Mouse (Mus musculus) CD4-positive, CD25-positive, alpha-beta regulatory T cell, adult 4 months (primary cell): ENCODE results near the gene Gm26938. TPM values are rescaled to one million over a fixed set of nuclear protein-coding genes. Genes with fewer than 3 reads are reported as not detected.

Source experiments
- ATAC-seq: one replicate; pipeline ENCODE4 v1.8.0; 2017
- polyA plus RNA-seq, 2 experiments: library from polyadenylated mRNA; unstranded; fragments of 100-300 nt; shearing (Covaris generic); gene quantifications; one replicate each; pipeline ENCODE4 v1.2.1; 2017

Gm26938 gene
- polyA plus RNA-seq, 2 experiments from 2014 or later: not detected

GRCm38 (mm10) chr5:139813963-139814381, 12.2 kb downstream of the Gm26938 start:
- ATAC-seq: no peak

- ATAC-seq: no peak
Observed at GRCm38 (mm10) chr5:139813126-139813490, 13.1 kb downstream of the Gm26938 start.

GRCm38 (mm10) chr5:139812398-139813125, 13.6 kb downstream of the Gm26938 start:
- ATAC-seq: no peak

- no peak for ATAC-seq
Observed at GRCm38 (mm10) chr5:139811677-139812397, 14.4 kb downstream of the Gm26938 start.

- no peak for ATAC-seq
Observed at GRCm38 (mm10) chr5:139809397-139809796, 16.8 kb downstream of the Gm26938 start.

- ATAC-seq: no peak
Observed at GRCm38 (mm10) chr5:139805924-139806323, 20.3 kb downstream of the Gm26938 start.

GRCm38 (mm10) chr5:139804573-139805111, 21.6 kb downstream of the Gm26938 start:
- ATAC-seq: no peak

- no peak for ATAC-seq
Observed at GRCm38 (mm10) chr5:139804107-139804551, 22.1 kb downstream of the Gm26938 start.

GRCm38 (mm10) chr5:139803601-139804102, 22.6 kb downstream of the Gm26938 start:
- ATAC-seq: no peak

GRCm38 (mm10) chr5:139803165-139803564, 23.0 kb downstream of the Gm26938 start:
- ATAC-seq: no peak

GRCm38 (mm10) chr5:139801880-139802279, 24.3 kb downstream of the Gm26938 start:
- no peak for ATAC-seq

- ATAC-seq: no peak
Observed at GRCm38 (mm10) chr5:139801231-139801630, 25.0 kb downstream of the Gm26938 start.

GRCm38 (mm10) chr5:139799801-139800590, 26.2 kb downstream of the Gm26938 start:
- no peak for ATAC-seq

GRCm38 (mm10) chr5:139799041-139799440, 27.2 kb downstream of the Gm26938 start:
- no peak for ATAC-seq

- no peak for ATAC-seq
Observed at GRCm38 (mm10) chr5:139798168-139798900, 27.9 kb downstream of the Gm26938 start.

- ATAC-seq: no peak
Observed at GRCm38 (mm10) chr5:139797473-139798167, 28.6 kb downstream of the Gm26938 start.

GRCm38 (mm10) chr5:139796900-139797299, 29.3 kb downstream of the Gm26938 start:
- no peak for ATAC-seq

GRCm38 (mm10) chr5:139796001-139796620, 30.1 kb downstream of the Gm26938 start:
- ATAC-seq: no peak

- no peak for ATAC-seq
Observed at GRCm38 (mm10) chr5:139794938-139795337, 31.3 kb downstream of the Gm26938 start.

GRCm38 (mm10) chr5:139794137-139794536, 32.1 kb downstream of the Gm26938 start:
- ATAC-seq: no peak
